Mouse (Mus musculus) adrenal gland, postnatal 14 days (tissue): ENCODE data around the gene Clec16a. TPM values are rescaled to one million over a fixed set of nuclear protein-coding genes. Genes with fewer than 3 reads are reported as not detected.

Experiments used
- DNase-seq: peaks from one replicate; pipeline ENCODE4 v3.0.0; 2021; ENCODE audit warnings: mixed read lengths
- total RNA-seq: library from RNA; stranded (reverse); gene quantifications from 2 replicates; pipeline ENCODE4 v1.2.3, GENCODE M21; 2021

The Clec16a gene
- total RNA-seq, 1 experiment from 2014 or later, result 42.8 TPM

DNA sequence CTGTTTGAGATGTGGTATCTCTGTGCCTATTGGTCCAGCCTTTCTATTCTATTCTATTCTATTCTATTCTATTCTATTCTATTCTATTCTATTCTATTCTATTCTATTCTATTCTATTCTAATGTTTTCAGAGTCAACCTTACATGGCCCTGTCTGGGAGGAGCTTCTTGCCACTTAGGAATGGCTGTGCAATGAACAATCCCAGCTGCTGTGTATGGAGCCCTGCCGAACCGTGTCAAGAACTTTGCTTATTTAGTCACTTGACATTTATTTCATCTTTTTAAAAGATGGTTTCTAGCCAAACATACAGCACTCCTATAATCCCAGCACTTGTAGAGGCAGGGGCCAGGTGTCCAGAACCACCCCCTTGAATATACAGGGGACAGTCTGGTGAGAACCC is 219.2 kb downstream of the Clec16a start:
- no peak for DNase-seq

DNA sequence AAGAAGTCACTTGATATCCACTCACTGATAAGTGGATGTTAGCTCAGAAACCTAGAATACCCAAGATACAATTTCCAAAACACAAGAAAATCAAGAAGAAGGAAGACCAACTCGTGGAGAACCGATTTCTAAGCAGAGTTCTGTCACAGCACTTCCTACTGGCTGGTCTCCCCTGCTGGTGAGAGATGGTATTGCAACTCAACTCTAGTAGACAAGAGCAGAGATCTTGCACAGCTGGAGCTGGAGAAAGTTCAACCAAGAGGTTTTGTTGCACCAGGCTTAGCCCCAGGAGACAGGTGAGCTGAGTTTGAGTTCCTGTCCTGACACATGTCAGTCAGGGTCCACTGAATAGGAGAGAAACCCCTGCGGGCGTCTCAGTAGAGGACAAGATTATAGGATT is 222.0 kb downstream of the Clec16a start:
- DNase-seq, result peak; percentile 86

DNA sequence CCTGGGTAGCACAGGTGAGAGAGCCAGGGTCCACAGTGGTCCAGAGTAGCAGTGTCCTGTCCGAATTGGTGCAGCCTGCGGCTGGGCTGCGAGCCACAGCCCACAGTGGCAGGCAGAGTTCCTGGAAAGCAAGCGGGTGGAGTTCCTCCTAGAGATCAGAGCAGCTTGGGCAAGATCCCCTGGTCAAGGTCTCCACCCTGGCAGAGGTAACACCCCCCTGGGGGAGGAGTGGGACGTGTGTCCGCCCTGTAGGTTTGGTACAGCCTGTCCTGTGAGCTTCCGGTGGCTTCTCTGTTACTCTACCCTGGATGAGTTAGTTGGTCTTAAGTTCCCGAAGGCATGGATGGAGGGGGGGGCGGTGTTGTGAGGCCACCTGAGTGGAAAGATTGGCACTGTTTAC is 223.7 kb downstream of the Clec16a start:
- DNase-seq, result peak; percentile 82

DNA sequence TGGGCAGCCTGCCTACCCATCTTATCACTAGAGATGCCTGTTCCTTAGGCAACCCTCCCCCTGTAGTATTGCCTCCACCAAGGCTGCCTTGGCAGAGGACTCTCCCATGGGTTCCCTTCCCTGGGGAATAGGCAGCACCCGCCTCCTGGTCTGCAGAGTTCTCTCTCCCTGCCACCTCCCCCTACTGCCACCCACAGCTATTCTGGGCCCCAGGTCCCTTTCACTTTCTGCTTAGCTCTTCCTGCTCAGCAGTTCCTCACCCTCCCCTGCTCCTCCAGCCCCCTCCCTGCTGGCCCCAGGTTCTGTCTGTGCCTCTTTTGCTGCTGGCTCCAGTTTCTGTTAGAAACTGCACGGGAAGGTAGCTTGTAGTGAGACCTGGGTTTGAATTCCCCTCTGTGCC is 224.5 kb downstream of the Clec16a start:
- DNase-seq, result peak; percentile 79

DNA sequence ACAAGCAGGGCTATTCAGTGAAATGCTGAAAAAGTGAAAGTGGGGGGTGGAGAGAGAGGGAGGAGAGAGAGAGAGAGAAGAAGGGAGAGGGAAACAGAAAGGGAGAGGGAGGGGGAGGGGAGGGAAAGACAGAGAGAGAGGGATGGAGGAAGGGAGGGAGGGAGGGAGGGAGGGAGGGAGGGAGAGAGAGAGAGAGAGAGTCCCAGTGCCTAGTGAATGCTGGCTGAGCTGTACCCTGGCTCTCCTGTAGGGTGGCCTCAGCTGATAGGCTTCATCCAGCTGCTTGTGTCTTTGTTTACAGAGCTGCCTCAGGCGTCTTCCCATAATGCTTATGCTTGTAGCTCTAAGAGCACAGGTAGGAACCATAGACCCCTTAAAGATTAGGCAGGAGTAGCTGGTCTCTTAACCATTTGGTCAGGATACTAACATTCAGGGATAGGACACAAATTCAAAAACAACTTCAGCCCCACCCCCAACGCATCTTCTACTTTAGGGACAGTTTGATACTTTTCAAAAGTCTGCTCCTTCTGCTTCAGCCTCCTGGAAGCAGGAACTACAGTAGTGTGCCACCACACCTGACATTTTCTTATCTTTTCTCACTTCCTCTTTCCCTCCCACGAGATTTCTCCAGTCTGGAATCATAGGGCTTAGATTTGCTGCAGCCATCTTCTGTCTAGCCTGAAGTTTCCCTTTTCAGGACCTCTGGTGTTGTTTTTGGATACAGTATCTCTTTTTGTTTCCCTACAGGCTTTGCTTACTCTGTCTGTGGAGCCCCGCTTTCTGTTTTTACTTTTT is 225.6 kb downstream of the Clec16a start:
- no peak for DNase-seq

DNA sequence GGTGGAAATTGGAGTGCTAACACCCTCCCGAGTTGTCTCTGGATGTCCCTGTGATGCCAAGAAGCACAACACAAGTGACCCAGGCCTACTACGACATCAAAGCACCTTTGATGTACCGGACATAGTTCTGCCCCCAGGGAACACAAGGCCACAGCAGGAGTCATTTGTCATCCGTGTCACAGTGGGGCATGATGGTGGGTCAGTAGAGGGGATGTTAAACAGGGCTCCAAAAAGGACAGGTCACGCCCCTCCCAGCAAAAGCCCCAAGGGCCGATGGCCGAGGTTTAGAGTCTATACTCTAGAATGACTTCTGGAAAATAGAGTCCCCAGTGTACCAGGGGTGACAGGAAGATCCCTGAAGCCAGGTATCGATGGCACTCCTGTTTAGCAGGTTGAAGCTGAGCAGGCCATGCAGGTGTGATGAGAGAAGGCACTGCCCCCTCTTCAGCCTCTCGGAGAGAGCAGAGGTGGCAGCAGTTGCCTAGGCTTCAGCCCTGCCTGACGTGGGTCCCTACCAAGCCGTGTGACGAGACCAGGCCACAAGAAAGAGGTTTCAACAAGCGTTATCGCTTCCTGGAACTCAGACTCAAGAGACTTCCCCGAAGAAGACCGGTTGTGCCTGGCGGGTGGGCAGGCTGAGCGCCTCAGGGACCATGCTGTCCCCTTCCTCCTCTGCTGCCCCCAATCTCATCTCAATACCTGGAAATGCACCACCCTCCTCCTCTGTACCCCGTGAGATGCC is 226.8 kb downstream of the Clec16a start:
- DNase-seq, result peak; percentile 57

DNA sequence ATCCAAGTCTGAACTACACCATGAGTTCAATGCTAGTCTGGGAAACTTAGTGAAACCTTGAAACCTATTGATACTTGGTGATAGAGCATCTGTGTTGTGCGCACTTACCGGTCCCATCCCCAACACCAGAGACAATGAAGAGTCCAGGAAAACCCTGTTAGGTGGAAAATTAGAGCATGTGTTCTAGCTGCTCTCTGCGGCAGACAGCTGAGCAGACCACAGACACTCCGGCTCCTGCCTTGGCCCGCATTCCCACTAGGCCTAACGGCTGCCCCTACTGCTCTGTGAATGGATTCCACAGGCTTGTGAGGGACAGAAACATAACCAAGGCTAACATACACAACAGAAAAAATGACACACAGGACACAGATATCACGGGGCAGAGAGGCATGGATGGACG is 228.4 kb downstream of the Clec16a start:
- no peak for DNase-seq

DNA sequence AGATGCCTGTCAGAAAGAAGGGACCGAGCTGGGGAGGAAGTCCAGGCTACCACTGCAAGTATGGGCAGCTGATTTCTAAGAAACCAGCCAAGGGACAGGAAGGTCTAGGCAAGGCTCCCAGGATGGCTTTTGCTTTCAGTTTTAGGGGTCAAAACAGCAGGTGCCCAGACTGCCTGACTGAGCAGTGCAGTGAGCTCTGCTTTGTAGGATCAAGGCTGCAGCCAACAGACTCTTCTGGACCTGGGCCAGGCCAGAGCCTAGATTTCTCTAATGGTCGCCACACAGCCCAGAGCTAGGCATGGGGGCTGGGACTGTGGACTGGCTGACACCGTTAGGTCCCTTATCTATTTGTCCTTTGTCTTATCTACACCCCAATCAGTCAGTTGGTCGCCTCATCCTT is 229.6 kb downstream of the Clec16a start:
- DNase-seq, result peak; percentile 49

DNA sequence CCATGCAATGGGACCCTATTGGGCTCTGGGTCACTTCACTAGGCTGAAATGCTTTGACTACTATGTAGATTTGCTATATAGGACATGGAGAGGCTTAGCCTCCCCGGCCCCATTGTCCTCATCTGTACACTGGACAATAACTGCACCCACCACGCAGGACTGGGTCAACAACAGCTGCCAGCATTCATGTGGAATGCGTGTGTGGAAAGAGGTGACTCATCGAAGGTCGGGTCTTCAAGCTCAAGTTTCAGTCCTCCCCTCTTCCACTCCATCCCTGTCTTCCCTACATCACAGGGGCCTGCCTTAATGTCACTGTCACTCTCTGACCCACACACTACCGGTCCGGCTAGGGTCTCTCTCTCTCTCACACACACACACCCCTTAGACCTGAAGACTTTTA is 231.2 kb downstream of the Clec16a start:
- DNase-seq, result peak; percentile 64

DNA sequence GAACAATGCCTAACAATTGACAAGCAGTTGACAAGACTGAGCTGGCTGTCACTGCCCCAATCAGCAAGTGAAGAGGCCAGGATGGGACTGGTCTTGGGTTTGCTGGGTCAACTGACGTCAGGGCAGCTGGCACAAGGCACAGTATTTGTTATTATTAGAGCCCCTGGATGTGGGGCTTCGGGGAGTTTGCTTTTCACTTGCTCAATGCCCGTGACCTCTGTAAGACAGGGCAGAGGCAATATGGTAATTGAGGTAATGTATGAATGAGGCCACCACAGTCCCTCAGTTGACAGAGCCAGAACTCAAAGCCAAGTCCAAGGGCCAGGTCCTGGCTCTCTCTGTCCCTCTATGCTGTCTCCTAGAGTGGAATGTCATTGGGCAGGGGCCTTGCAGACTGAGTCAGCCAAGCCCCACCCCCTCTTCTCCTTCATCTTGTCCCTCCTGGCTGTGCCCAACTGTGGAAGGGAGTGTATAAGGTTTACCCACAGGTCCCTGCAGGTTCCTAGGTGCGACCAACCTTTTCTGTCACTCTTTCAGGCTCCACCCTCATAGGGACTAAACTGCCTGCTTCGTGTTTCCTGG is 232.5 kb downstream of the Clec16a start:
- DNase-seq, result peak; percentile 52

DNA sequence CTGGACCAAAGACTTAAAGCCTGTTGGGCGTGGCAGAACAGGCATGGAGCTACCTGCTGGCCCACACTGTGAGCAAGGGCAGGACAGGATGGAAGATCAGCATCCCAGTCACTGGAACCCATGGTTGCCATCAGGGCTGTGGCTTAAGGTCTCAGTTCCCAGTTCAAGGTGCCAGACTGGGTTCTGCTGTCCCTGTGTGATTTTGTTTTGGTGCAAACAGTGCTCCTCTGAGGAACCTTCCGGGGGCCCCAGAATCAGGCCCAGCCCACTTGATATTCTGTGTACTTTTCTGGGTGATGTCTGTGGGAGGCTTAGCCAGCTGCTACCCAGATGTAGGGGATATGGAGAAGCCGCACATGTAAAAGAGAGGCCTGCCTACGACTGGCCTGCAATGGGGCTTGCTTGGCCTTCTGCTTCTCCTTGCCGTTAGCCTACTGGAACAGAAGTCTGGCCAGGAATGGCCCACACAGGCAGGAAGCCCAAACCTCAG is 235.5 kb downstream of the Clec16a start:
- DNase-seq, result no peak

DNA sequence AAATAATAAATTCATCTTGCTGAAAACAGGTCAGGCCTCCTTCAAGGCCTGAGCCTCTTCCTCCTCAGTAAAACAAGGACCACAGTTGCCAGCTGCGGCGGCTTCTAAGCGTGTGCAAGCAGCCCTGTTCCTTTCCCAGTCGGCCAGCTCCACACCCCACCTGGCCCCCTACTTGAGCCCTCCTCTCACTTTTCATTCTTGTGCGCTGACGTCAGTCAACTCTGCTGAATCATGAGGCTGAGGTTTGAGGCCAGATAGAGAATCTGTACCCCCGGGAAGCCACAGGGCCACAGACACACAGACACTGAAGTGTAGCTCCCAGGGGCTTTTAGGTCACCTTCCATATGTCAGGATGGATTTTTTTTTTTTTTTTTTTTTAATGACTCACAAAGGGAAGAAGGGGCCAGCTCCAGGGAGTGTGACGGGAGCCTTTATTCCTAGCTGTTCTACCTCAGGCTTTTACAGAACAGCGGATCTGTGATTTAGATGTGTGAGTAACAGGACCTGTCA is 236.8 kb downstream of the Clec16a start:
- DNase-seq, result no peak

DNA sequence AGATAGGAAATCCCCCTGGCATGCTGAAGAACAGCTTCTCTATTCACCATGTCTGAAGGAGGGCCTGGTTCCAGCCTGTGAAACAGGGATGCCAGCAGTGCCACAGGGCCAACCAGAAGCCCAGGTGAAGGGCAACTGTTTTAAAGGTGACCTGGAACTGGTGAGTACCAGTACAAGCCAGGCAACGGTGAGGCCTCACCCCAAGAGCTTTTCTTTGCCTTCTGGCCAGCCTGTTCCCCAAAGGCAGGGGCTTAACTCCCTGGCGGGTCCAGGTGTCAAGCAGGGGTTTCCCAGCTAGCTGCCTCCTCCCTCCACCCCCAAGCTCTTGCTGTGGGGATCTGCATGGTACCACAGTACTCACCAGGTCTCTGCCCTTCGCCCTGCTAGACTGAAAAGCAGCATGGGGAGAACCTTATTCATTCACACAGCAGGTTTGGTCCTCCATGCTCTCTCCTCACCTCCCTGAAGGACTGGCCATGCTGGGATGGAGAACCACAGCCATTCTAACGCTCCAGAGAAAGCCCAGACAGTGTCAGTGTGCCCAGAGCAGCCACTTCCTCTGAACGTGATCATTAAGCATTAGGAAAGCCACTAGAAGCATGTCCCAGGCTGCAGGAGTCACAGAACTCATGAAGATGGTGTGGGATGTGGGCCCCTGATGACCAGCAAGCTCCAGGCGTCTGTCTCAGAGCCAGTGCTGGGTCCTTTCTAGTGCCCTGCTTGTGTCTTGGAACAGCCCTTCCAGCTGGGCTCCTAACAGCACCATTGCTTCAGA is 237.4 kb downstream of the Clec16a start:
- no peak for DNase-seq

DNA sequence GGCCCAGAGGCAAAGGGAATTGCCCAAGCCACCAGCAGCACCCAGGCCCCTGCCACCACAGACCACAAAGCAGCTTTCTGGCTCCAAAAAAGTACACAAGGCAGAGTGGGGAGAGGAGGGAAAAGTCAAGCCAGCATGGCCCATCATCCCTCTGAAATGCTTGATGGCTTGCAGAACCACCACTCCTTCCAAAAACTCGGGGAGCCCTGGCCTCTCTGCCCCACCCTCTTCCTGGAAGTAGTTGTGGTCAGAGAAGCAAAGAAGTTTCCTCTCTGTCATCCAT is 238.0 kb downstream of the Clec16a start:
- DNase-seq, result no peak

DNA sequence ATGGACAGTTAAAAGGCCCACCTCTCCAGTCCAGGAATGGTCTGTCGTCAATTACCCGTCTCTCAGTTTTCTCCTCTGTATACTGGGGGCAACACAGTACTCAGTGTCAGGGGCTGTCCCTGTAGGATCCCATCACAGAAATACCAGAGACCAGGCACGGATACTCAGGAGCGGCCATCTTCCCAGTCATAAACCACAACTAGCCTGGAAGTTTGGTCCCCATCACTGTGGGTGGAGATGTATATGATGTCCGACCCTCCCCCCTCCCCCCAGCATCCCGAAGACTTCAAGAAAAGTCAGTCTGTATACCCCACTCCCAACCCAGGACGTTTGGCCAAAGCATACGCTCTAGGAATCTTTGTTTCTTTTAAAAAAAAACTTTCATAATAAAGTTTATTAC is 238.3 kb downstream of the Clec16a start:
- no peak for DNase-seq

DNA sequence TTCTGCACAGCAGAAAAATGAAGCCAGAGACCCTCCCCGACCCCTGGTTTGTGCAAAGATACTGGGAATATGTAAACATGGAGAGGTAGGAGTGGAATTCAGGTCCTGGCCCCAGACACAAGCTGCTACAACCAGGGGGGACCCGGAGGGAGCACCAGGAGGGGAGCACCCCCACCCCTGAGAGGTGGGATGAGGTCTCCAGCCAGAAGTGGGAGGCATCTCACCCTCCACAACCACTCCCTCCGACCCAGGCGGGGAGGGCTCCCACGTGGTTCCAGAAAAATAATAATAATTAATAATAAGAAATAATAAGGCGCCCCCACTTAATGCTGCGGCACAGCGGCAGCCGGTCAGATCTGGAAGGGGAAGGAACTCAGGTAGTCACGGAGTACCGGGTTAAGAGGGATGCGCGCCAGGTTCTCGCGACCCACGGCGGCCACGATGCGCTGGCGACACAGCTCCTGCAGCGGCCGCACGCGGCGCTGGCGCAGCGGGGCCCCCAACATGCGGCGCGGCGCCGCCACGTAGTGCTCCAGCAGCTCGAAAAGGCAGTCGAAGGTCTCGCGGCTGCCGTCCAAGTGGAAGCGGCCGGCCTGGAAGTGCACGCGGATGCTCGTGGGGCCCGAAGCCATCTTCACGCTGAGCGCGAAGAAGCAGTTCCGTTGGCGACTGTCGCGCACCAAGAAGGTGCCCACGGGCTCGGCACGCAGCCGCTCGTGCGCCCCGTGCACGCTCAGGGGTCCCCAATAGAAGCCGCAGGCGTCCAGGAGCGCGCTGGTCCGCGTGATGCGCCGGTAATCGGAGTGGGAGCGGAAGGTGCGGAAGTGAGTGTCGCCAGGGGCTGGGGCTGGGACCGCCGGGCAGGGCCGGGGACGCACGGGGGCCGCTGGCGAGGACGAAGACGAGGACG is 239.0 kb downstream of the Clec16a start:
- DNase-seq, result peak; percentile 74

DNA sequence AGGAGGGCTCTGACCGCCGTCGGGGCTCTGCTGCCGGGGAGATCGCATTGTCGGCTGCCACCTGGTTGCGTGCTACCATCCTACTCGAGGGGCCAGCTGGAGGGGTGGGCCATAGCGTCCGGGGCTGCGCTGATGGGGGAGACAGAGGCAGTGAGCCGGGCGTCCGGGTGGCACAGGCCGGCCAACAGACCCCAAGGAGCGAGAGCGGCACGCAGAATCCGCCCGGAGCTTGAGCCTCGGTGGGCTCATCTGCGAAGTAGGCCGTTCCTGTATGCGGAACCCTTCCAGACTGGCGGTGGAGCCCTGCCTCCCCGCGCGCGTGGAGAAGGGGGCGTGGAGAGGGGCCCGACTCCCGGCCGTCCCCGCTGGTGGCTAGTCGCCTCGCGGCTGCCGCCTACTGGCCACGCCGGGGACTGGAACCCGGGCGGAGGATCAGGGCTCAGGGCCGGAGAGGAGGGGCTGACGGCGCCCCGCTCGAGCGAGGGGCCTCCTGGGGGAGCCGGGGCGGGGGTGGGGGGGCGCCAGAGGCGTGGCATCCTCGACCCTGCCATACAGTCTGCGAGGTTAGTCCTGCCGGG is 239.7 kb downstream of the Clec16a start:
- peak; percentile 97 for DNase-seq

DNA sequence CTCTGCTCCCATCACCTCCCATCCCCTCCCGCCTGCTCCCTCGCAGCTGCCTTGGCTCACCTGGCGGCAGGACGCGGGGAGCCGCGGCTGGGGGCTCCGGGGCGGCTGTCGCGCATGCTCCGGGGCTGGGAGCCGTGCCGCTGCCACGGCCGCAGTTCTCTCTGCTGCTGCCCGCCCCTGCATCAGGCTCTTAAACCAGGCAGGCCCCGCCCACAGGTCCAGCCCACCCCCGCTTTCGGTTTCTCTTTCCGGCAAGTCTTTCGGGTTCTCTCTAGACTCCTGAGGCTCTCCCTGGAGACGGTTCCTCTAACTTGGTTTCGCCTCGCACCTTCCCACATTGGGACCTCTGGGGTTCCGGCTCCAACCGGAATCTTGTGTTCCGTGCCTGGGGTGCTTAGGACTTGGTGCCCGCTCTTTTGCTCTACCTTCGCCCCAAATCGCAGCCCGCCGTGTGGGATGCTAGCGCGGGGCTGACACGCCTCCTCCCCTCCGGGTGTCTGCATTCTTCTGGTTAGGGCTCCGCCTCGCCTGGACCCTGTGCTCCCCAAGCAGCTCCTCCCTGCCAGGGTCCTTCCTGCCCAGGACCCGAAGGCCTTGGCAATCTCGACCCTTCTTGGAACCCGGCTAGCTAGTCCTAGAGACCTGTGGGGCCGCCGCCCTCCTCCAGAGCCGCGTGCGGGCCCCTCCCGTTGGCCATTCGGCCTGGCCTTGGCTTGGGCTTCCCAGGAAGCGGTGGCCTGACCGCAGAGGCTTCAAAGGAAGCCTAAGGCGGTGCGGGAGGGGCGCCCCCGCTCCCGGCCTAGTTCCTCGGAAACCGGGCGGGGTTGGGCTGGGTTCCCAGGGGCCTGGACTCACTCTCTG is 240.5 kb downstream of the Clec16a start, which contains the start of gene Socs1:
Socs1 (minus strand) TSS at position 166 of the 861 bp plus-strand sequence.
- DNase-seq, result peak; percentile 94

DNA sequence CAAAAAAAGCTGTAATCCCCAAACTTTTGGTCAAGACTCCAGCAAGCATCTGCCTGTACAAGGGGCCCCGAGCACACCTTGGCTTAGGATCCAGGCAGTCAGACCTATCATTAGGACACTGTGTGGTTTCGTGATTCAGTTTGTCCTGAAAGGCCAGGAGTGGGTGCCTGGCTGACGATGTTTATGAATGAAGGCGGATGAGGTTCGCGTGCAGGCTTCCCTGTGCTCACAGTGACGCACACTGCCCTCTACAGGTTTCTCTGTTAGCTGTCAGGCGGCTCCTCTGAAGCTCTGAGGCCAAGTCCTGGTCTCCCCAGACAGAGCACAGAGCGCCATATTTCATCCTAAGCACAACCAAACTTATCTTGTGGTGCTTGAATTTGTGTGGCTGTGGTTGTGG is 241.1 kb downstream of the Clec16a start:
- peak; percentile 91 for DNase-seq
